8 mouse cellular contexts compared by ENCODE assay signal in genomic region chr12:37881376-37881775, GRCm38 (mm10).
DNase-seq lines count a peak whose midpoint lies in the region; ATAC-seq and TF ChIP-seq lines count a peak whose summit lies in the region.

No protein-coding gene starts in this region.

- no peak for TF ChIP-seq CTCF in left cerebral cortex, adult 2 months (IDR thresholded peaks at IDR 0.05)

- intact Hi-C loops in left cerebral cortex, adult 2 months (cut with DNase I), result loop anchor here (2.0 to 5.0 kb wide), 3 partner anchors 97 to 236 kb away; no protein-coding TSS in a partner anchor
- intact Hi-C loops in left cerebral cortex, postnatal 14 days (cut with DNase I), result loop anchor here (5.0 kb wide), 1 partner anchor 109 kb away; no protein-coding TSS in a partner anchor

- 3% methylated on average over 10 of the region's 10 CpGs for WGBS in forebrain, embryonic 10.5 days
- 8% methylated on average over 10 of the region's 10 CpGs for WGBS in intestine, embryonic 14.5 days
- WGBS in neural tube, embryonic 15.5 days, result 1% methylated on average over 10 of the region's 10 CpGs

- peaks cover 17% of the 10 kb centered on the region for H3K4me1 ChIP-seq in forebrain, embryonic 10.5 days
- no peaks in the 10 kb centered on the region; the same call in 1 of the 2 replicates for H3K4me1 ChIP-seq in intestine, embryonic 14.5 days (replicated peaks; ENCODE audit: control insufficient read depth, insufficient read depth, low read length)
- 0 out of 2 replicates have a peak, but pooled peaks cover 12% of the 10 kb centered on the region for H3K4me1 ChIP-seq in neural tube, embryonic 15.5 days

- H3K4me3 ChIP-seq in left cerebral cortex, adult 2 months, result peak overlapping the region; percentile 56
- H3K4me3 ChIP-seq in forebrain, embryonic 10.5 days, result peak overlapping the region; percentile 59
- peak overlapping the region; percentile 41 for H3K4me3 ChIP-seq in intestine, embryonic 14.5 days (ENCODE audit: low read depth, low read length)
- peak overlapping the region; percentile 56 for H3K4me3 ChIP-seq in neural tube, embryonic 15.5 days (replicated peaks)

- H3K9me3 ChIP-seq in forebrain, embryonic 10.5 days, result no peaks in the 10 kb centered on the region
- no peaks in the 10 kb centered on the region for H3K9me3 ChIP-seq in intestine, embryonic 14.5 days (ENCODE audit: control insufficient read depth, low read length)
- H3K9me3 ChIP-seq in neural tube, embryonic 15.5 days (replicated peaks), result no peaks in the 10 kb centered on the region

- peak overlapping the region; percentile 34; the same call in 1 of the 2 replicates for H3K9ac ChIP-seq in intestine, embryonic 14.5 days (ENCODE audit: low read length)
- H3K9ac ChIP-seq in neural tube, embryonic 15.5 days (replicated peaks), result peak overlapping the region; percentile 49

- ATAC-seq in intestine, embryonic 14.5 days (replicated peaks; ENCODE audit: low FRiP score, low TSS enrichment, low read depth), result no peak
- no peak for ATAC-seq in neural tube, embryonic 15.5 days (ENCODE audit: low FRiP score)

- H3K27me3 ChIP-seq in forebrain, embryonic 10.5 days (ENCODE audit: poor library complexity, severe bottlenecking), result peaks cover 20% of the 10 kb centered on the region
- H3K27me3 ChIP-seq in intestine, embryonic 14.5 days (replicated peaks; ENCODE audit: control insufficient read depth, insufficient read depth, low read length), result peaks cover 5% of the 10 kb centered on the region; the same call in 1 of the 2 replicates
- no peaks in the 10 kb centered on the region for H3K27me3 ChIP-seq in neural tube, embryonic 15.5 days (replicated peaks)

- no peaks in the 10 kb centered on the region for H3K36me3 ChIP-seq in forebrain, embryonic 10.5 days (replicated peaks)
- no peaks in the 10 kb centered on the region for H3K36me3 ChIP-seq in intestine, embryonic 14.5 days (ENCODE audit: control insufficient read depth, insufficient read depth, low read length)
- H3K36me3 ChIP-seq in neural tube, embryonic 15.5 days, result no peaks in the 10 kb centered on the region

- DNase-seq in left cerebral cortex, adult 2 months (ENCODE audit: extremely low spot score in 1 of 2, low spot score in 2 of 2), result no peak
- DNase-seq in left cerebral cortex, postnatal 14 days (ENCODE audit: low spot score in 2 of 2), result no peak
- no peak for DNase-seq in forebrain, embryonic 10.5 days (ENCODE audit: extremely low spot score, low spot score)
- DNase-seq in intestine, embryonic 14.5 days (ENCODE audit: low spot score), result no peak
- DNase-seq in right cerebral cortex, adult 18-20 months, result no peak
- no peak for DNase-seq in spleen, adult 18-20 months
- DNase-seq in left cerebral cortex, adult 18-20 months (ENCODE audit: low spot score in 2 of 2), result no peak

- peak overlapping the region; percentile 87 for H3K27ac ChIP-seq in left cerebral cortex, adult 2 months
- H3K27ac ChIP-seq in forebrain, embryonic 10.5 days, result no peak overlapping the region
- H3K27ac ChIP-seq in intestine, embryonic 14.5 days (ENCODE audit: low read depth), result no peak overlapping the region
- H3K27ac ChIP-seq in neural tube, embryonic 15.5 days (replicated peaks), result no peak overlapping the region; the same call in 1 of the 2 replicates

- peak overlapping the region; percentile 84 for H3K4me2 ChIP-seq in intestine, embryonic 14.5 days (ENCODE audit: low read length)
- H3K4me2 ChIP-seq in neural tube, embryonic 15.5 days, result peak overlapping the region; percentile 90
